Mouse (Mus musculus) cortical plate, adult 2 months (tissue): ENCODE results near the gene Mpv17l2.

Experiments
- CTCF ChIP-seq: fragments of 200-500 bp; IDR thresholded peaks from 2 replicates; pipeline ENCODE4 v1.5.1; 2011; ENCODE audit warnings: mild to moderate bottlenecking, control low read depth, low read length; ENCODE audit not compliant: insufficient read depth; ENCODE audit errors: extremely low read depth
- POLR2A ChIP-seq: fragments of 200-500 bp; IDR thresholded peaks from 2 replicates; pipeline ENCODE4 v1.6.1; 2011; ENCODE audit warnings: mild to moderate bottlenecking, low read length, control low read depth; ENCODE audit not compliant: insufficient read depth; ENCODE audit errors: extremely low read depth

DNA sequence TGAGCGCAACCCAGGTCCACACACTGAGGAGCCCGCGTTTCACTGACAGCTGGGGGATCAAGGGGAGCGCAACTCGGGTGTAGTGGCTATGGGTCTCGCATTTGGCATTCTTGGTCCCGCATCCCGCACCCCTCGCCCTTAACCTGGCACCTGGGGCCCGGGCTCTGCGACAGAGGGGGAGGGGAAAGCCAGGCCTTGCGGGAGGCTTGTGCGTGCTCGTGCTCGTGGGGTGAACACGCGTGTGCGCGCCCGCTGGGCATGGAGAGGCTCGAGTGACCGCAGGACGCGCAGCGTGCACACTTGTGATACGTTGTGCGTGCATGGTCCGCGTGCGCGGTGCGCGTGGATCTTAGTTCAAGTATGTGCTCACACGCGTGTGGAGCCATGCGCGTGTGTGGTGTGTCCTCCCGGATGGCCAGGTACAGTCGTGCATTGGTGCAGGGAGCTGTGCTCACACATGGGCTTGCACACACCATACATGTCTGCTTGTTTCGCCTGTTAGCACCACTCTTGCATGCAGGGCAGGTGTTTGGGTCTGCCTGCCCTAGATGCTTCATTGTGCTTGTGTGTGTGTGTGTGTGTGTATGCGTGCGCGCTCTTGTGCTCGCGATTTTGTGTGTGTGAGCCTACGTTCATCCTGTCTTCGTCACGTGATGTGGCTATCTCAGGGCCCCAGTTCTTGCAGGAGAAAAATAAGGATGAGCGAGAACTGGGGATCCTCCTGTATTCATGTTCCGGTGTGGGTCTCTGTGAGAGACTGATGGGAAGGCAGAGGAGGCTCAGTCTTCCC, 5.7 kb downstream of the Mpv17l2 start:
- TF ChIP-seq CTCF (no peak), POLR2A (peak; percentile 33; the same call in 1 of the 2 replicates)
